Mouse (Mus musculus): ENCODE results near the gene Ptpre.
"Not testable (repeated sequence)": the region's sequence is repeated elsewhere in the genome, so short reads cannot be mapped to it uniquely, and the experiment has no call there.

Ptpre gene

GRCm38 (mm10) chr7:135537341-135537901, at the start of gene Ptpre:
TSS of gene Ptpre (plus strand) at chr7:135537481.
- DNase-seq, result peak; percentile 90

DNA sequence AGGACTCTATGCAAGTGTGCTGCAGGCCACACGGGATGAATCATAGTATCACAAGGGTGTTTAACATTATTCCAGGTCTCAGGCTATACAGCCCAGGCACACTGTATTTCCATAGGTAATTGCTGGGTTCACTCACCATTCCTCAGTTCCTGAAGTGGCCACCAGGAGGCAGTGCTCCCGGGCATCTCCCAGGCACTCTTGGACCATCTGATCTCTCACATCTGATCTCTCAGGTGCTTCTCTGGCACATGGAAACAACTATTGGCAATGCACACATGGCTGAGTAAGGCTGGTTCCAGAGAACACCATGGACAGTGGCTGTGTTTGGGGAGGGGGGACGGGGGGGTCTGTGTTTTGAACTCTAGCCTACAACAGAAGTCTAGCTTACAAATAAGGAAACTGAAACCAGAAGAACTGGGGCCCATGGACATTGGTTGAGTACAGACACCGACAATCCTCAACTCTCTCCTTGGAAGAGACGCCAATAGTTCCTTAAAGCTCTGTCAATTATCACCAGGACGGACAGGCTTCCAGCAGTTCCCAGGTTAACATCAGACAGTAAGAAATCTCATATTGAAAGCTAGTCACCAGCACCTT, 49.0 kb upstream of the Ptpre start:
- no peak for DNase-seq

GRCm38 (mm10) chr7:135489724-135490499, 47.4 kb upstream of the Ptpre start:
- DNase-seq, result no peak

GRCm38 (mm10) chr7:135490500-135490886, 46.8 kb upstream of the Ptpre start:
- DNase-seq, result no peak

GRCm38 (mm10) chr7:135495303-135495702, 42.0 kb upstream of the Ptpre start:
- no peak for DNase-seq

- DNase-seq, result no peak
These were observed 38.6 kb upstream of the Ptpre start for GRCm38 (mm10) chr7:135498565-135499186.

GRCm38 (mm10) chr7:135499403-135499802, 37.9 kb upstream of the Ptpre start:
- no peak for DNase-seq

DNA sequence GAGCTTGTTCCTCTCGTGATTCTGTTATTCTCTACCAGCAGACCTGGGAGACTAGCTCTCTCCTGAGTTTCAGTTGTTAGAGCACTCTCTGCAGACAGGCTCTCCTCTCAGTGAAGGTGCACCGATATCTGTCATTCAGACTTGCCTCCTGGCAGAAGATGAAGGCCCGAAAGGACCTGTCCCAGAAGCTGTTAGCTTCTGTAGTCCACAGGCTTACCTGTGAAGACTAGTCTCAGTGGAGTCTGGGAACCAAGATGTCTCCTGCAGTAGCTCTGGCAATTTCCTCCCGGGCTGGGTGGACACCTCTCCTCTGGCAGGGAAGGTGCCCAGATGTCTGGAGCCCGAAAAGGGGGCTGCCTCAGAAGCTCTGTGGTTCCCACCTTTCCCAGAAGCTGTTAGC, 30.8 kb upstream of the Ptpre start:
- DNase-seq, result not testable (repeated sequence)

DNA sequence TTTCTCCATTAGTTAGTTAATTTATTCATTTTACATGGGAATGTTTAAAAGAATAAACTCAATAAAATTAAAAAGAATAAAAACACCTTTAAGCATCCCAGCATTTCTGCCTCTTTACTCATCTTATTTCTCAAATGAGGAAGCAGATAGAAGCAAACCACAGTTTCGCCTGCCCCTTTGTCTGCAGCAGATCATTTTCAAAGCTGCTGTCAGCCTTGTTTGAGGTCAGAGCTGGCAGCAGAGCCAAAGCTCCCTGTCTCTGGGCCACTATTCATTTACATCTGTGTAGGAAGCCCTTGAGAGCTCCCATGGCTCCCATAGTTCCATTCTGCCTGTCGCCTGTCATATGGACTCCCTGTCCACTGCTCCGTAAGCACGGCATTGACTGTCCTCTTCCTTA, 28.7 kb upstream of the Ptpre start:
- no peak for DNase-seq

DNA sequence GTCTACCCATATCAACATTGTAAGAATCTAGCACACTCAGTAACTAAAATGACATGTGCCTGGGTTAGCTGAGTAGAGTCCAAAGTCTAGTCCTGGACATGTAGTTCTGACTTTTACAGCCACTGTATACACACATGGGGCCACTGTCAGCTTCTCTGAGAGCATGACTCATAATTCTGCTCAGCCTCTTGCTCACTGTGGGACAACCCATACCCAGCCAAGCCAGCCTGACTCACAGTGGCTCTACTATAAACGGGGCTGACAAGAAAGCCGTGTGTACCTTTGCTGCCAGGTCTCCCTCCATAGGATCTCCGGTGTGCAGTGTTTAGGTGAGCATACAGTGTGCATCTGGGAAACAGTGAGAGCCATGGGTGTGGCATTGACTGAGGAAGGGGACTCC, 28.0 kb upstream of the Ptpre start:
- DNase-seq, result no peak

DNA sequence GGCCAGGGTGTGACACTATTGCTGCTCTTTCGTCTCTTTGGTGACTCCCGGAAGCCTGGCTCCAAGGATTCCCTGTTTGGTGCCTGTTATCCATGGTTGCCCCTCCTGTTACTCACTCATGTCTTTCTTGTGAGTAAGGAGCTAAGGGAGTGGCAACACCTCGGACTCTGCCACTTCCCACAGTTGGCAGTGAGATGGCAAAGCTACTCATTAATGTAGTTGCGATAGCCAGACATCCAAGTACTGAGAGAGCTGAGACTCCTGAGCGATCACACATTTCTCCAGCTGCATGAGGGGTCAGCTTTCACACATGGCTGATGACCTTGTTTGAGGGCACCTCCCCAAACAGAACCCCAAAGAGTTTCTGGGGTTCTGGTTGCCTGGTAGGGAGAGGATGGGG, 26.9 kb upstream of the Ptpre start:
- DNase-seq, result no peak

DNA sequence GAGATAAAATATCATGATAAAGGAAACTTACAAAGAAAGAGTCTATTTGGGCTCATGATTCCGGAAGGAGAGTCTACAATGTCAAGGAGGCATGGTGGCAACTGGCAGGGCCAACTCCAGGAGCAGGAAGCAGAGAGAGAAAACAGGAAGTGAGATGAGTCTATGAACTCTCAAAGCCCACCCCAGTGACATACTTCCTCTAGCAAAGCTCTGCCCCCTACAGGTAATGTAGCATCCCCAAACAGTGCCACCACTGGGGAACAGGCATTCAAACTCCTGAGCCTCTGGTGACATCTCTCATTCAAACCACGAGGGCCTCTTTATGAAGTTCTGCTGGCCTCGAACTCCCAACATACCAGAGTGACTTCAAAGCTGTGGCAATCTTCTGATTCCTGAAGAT, 25.6 kb upstream of the Ptpre start:
- no peak for DNase-seq

DNA sequence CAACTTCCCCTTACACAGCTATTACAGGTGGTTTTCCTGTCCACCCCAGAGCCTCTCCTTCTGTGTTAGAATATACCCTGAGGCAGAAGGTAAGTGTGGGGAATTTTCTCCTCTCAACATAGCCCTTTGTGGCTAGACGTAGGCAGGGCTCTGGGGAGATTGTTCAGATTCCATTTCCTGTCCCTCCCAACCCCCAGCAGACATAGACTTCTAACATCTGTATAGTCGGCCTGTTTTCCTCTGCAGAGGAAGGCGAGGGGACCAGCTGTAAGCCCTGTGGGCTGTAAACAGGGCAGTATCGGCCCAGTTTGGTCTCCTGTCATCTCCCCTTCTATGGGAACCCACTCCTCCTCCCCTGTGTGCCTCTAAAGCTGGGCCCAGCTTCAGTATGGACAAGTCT, 20.1 kb upstream of the Ptpre start:
- DNase-seq, result no peak

DNA sequence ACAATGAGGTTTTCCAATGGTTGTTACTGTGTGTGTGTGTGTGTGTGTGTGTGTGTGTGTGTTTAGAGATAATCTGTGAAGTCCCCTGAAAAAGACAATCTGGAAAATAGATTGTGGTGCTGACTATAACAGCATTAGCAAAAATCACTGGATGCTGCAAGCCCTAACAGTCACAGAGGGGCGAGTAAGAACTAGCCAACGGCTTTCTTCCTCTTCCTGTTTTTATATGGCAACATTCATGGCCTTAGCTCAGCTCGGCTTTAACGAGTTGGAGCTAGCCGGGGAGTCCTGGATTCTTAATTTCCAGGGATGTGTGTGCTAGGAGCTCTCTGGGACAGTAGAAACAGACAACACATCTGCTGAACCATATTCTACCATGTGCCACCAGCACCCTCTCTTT, 17.0 kb upstream of the Ptpre start:
- DNase-seq, result no peak

GRCm38 (mm10) chr7:135521755-135522512, 15.3 kb upstream of the Ptpre start:
- no peak for DNase-seq

DNA sequence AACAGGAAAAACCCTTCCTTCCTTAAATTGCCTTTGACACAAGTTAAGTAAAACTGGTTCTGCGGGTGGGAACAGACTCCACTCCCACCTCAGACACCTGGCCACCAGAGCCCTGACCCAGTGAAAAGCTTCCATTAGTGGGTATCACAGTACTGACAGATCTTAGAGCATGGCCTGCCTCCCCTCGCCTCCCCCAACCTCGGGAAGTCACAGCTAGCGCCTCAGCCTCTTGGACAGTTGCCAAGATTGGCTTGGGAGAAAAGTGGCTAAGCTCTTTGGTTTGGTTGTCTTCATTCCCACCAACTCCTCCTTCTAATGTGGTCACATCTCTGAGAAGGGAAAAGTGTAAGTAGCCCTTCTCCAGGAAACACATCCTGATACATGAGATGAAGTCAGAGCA, 13.3 kb upstream of the Ptpre start:
- no peak for DNase-seq

GRCm38 (mm10) chr7:135524424-135524967, 12.8 kb upstream of the Ptpre start:
- no peak for DNase-seq

- DNase-seq, result no peak
These were observed 10.6 kb upstream of the Ptpre start for GRCm38 (mm10) chr7:135526574-135527152.

DNA sequence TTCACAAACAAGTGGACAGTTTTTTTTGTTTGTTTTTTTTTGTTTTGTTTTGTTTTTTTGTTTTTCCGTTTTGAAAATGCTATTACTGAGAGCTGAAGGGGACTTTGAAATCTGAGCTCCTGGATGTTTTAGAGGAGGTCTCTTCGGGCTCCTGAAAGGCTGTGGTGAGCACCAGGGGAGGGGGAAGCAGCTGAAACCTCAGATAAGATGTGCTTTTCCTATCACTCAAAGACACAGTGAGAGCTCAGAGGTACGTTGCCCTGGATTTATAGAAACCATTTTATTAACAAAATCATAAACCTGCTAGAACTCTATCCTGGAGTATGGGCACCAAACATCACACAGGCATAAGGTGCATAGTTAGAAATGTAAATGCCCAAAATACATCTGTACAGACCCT, 10.1 kb upstream of the Ptpre start:
- no peak for DNase-seq

DNA sequence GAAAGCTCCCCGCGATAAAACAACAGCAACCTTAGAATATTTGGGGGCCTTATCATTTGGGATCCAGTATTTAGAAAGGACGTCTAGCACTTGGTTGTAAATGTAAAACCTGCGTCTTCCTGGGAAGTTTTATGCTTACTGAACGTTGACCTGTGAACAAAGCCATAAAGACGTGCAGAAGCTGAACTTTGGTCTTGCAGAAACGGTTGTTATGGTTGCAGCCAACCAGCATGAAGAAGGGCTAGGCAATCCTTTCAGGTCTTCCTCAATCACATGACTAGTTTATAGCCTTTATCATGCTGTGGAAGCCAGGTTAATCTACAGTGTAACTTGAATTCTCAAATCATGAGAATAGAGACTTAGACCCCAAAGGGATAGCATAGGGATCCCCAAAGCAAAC, 8.8 kb upstream of the Ptpre start, which contains the start of gene Clrn3:
TSS of gene Clrn3 (minus strand) at position 140 of the 400 bp plus-strand sequence.
- DNase-seq, result no peak

GRCm38 (mm10) chr7:135529068-135529467, 8.2 kb upstream of the Ptpre start:
- no peak for DNase-seq

DNA sequence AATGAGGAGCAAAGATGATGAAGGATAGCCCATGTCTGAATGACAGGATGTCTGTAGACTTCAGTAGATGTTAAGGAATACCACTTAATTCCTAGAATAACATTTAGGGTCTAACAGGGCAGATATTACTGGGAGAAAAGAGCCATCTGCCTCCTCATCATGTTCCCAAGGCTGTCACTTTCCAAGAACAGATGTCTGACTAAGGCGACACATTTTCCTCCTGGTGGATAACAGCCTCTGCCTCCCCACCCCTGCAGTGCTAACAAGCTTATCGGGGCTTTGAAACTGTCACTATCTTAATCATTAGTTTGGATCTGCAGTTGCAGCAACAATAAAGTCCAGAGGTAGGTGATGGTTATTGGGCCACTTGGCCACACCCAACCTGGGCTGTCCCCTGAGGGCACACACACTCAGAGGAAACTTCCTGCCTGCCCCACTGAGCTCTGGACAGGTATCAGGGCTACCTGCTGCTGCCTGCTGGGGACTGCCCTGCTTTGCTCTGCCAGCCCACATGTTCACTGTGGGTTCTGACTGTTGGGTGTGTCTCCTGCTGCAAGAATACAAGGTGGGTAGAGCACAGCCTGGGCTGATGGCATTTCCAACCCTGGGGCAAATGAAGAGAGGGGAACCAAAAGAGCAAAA, 2.6 kb upstream of the Ptpre start:
- DNase-seq, result peak; percentile 51

Data from layer of hippocampus, adult 9-11 months (tissue).